Mouse (Mus musculus) kidney, postnatal 10 days (tissue): ENCODE results near the gene Tpst1.

Experiments used
- DNase-seq: peaks from one replicate; pipeline ENCODE4 v3.0.0; 2021; ENCODE audit warnings: mixed read lengths

The Tpst1 gene

GRCm38 (mm10) chr5:130096754-130097153 is 23.6 kb downstream of the Tpst1 start:
- no peak for DNase-seq

DNA sequence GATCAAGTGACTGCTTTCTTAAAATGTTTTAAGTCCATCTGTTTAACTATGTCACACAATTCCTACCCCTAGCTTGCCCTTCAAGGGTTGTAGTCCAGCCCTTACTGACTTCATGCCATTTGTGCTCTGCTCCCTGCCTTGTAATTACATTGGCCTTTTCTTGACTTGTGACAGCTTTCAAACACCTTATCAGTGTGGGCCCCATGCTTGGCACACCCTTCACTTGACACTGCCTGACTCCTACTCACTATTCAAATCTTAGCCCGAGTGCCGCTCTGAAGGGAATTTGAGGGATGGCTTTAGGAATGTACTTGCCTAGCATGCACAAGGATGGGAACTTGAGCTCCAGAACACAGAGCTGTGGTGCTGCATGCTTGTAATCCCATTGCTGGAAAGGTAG is 24.7 kb downstream of the Tpst1 start:
- DNase-seq = no peak

DNA sequence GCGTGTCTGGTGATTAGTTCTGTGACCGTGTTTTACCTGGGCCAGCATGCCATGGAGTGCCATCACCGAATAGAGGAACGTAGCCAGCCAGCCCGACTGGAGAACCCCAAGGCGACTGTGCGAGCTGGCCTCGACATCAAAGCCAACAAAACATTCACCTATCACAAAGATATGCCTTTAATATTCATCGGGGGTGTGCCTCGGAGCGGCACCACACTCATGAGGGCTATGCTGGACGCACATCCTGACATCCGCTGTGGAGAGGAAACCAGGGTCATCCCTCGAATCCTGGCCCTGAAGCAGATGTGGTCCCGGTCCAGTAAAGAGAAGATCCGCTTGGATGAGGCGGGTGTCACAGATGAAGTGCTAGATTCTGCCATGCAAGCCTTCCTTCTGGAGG is 28.6 kb downstream of the Tpst1 start:
- DNase-seq = no peak

DNA sequence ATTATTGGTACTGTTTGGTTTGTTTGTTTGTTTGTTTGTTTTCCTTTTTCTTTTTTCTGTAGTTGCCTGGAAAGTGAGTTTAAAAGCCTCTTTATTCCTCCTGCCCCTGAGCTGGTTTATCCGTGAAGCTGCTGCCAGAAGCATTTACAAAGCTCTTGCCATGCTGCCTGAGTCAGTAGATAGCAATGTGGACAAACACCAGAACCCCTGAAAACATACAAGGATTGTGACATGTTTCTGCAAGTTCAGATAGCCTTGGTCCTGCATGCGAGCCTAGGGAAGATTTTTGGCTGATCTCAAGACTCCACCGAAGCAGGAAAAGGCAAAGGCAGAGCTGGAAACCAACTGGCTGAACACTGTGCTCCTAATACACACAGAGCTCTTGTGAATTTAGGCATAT is 36.2 kb downstream of the Tpst1 start:
- DNase-seq = no peak

DNA sequence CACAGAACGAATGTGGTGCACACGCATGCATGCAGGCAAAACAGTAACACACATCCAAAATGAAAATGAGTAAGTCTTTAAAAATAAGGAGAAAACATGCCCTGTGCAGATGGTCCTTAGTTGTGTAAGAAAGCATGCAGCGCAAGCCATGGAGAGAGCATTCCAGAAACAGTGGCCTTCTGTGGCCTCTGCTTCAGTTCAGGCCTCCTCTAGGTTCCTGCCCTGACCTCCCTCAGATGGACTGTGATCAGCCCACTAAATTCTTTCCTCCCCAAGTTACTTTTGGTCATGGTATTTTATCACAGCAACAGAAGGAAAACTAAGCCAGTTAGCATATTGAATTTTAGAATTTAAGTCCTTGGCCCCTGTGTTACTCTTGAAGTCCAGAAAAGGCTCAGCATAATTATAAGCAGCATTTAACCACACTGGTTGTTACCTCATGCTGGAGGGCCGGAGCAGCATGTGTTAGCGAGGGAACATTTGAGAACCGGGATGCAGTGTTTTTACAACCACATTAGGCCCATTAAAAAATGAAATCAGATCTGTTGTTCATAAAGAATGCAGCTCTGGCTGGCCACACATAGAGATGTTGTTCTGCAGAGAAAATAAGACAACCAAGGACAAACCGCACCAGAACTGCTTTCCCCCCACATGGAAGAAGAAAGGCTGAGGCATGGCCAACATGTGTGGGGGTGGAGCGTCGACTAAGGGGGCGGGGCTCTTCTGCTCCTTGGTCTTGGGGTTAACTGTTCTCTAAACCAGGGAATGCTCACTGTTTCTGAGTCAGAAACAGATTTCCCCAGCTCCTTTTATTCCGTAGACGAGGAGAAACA is 37.7 kb downstream of the Tpst1 start:
- DNase-seq = peak; percentile 39

GRCm38 (mm10) chr5:130112653-130113052 is 39.5 kb downstream of the Tpst1 start:
- DNase-seq = no peak

DNA sequence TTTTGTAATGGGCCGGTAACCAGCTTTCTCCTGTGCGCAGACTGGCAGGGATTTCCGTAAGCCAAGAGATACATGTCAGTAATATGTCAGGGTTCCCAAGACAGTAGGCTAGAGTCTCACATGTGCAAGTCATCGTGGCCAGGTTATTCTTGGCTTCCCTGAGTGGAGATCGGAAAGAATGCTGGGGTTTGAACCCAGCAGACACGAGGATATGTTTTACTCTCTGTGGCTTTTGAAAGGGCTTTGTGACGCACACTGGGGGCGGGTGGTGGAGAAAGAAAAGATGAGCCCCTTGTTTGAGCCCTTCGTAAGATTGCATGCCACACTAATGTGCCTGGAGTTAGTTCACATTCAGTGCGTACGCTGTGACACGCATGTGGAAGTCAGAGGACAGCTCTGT is 43.0 kb downstream of the Tpst1 start:
- no peak for DNase-seq

DNA sequence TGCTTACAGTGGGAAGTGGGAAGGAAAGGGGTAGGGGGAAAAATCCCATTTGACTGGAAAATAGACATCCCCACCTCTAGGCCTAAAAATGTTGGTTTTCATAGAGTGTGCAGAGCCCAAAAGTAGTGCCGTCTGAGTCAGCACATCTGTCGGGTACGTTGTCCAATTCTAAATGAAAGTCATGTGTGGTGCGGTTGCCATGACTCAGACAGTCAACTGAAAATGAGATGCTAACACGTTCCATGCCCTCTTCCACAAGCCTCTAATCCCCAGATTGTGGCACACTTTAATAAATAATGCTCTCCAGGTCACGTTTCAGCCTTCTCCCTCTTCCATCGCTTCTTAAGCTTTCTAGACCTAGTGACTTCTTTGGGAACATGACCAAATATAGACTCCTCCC is 43.7 kb downstream of the Tpst1 start:
- DNase-seq = no peak

- no peak for DNase-seq
These were observed 44.8 kb downstream of the Tpst1 start for GRCm38 (mm10) chr5:130117932-130118331.

GRCm38 (mm10) chr5:130119236-130119635 is 46.1 kb downstream of the Tpst1 start:
- no peak for DNase-seq

DNA sequence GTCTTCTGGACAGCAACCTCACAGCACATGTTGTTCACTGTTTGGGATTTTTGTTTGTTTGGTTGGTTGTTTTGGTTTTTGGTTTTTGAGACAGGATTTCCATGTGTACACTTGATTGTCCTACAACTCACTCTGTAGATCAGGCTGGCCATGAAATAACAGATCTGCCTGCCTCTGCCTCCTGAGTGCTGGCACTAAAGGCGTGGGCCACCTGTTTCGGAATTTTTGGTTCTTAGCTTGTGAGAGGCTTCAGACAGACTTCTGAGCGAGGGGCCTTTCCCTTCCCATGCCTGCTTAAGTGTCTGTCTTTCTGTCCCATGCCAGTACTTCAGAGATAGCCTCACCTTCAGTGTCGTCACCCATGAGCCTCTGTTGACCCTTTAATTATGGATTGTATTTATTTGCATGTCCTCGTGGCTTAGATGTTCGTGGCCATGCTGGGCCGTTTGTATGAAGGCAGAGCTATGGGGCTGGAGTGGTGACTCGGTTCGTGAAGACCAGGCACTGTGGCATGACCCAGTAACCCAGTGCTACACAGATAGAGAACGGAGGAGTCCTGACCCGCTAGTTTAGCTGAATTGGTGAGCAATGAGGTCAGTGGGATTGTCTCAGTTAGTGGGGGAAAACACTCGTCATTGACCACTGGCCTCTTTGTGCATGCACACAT is 47.1 kb downstream of the Tpst1 start:
- no peak for DNase-seq

- DNase-seq = peak; percentile 78
These were observed 47.8 kb downstream of the Tpst1 start for GRCm38 (mm10) chr5:130120904-130121303.

- DNase-seq = no peak
These were observed 49.2 kb downstream of the Tpst1 start for GRCm38 (mm10) chr5:130122355-130122754.

DNA sequence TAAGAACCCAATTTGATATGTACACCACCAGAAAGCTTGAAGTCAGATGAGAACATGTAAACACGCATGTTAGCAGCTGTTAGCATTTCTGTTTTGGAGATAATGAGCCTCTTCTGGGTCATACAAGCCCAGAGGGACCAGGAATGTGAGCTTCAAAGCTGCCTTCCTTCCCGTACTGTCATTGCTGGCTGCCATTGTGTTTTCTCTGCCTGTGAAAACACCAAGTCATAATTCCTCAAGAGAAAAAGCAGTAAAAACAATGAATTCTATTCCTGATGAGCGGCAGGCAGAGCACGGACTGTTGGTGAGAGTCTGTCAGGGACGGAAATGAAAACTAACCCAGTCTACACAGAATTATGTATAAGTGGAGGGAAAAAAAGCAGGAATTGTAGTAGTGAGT is 51.1 kb downstream of the Tpst1 start:
- DNase-seq = peak; percentile 53

- peak; percentile 38 for DNase-seq
These were observed 55.8 kb downstream of the Tpst1 start for GRCm38 (mm10) chr5:130128686-130129523.

- no peak for DNase-seq
These were observed 56.3 kb downstream of the Tpst1 start for GRCm38 (mm10) chr5:130129524-130129793.

GRCm38 (mm10) chr5:130136597-130136996 is 63.5 kb downstream of the Tpst1 start:
- DNase-seq = no peak

- DNase-seq = peak; percentile 88
These were observed 66.3 kb downstream of the Tpst1 start for GRCm38 (mm10) chr5:130139393-130139792.

- DNase-seq = no peak
These were observed 68.0 kb downstream of the Tpst1 start for GRCm38 (mm10) chr5:130141138-130141537.

- DNase-seq = peak; percentile 44
These were observed 68.9 kb downstream of the Tpst1 start for GRCm38 (mm10) chr5:130142041-130142440.

- DNase-seq = no peak
These were observed 70.0 kb downstream of the Tpst1 start for GRCm38 (mm10) chr5:130143101-130143500.

- peak; percentile 88 for DNase-seq
These were observed 70.8 kb downstream of the Tpst1 start for GRCm38 (mm10) chr5:130143977-130144333.
